Mouse (Mus musculus) stomach, postnatal 0 days (tissue): ENCODE data around the gene Baz1b. TPM values are rescaled to one million over a fixed set of nuclear protein-coding genes. Genes with fewer than 3 reads are reported as not detected.

ENCODE experiments used
- ATAC-seq: fragments of 200-750 bp; cut with Nextera tagmentation; 2 replicates; pipeline ENCODE4 v1.8.0; 2017; ENCODE audit not compliant: low FRiP score, low TSS enrichment
- DNase-seq: peaks from one replicate; pipeline ENCODE4 v3.0.0-alpha.2; 2016; ENCODE audit warnings: low spot score
- H3K27ac ChIP-seq: fragments of 300-500 bp; sonication (generic); replicated peaks from 2 replicates; pipeline ENCODE4 v1.5.1; 2014; ENCODE audit warnings: mild to moderate bottlenecking, control low read depth
- H3K27me3 ChIP-seq: fragments of 300-500 bp; sonication (generic); 2 replicates; pipeline ENCODE4 v1.6.1; 2014; ENCODE audit warnings: low read length; ENCODE audit not compliant: control insufficient read depth, insufficient read depth
- H3K36me3 ChIP-seq: fragments of 300-500 bp; sonication (generic); 2 replicates; pipeline ENCODE4 v1.6.1; 2014; ENCODE audit warnings: low read length, mixed read lengths; ENCODE audit not compliant: control insufficient read depth, insufficient read depth
- H3K4me1 ChIP-seq: fragments of 300-500 bp; sonication (generic); replicated peaks from 2 replicates; pipeline ENCODE4 v1.6.1; 2014; ENCODE audit warnings: antibody characterized with exemption; ENCODE audit not compliant: control insufficient read depth, insufficient read depth
- H3K4me2 ChIP-seq: fragments of 300-500 bp; sonication (generic); replicated peaks from 2 replicates; pipeline ENCODE4 v1.6.1; 2014; ENCODE audit warnings: low read depth, mild to moderate bottlenecking, control low read depth, moderate library complexity
- H3K4me3 ChIP-seq: fragments of 300-500 bp; sonication (generic); 2 replicates; pipeline ENCODE4 v1.5.1; 2014; ENCODE audit warnings: low read depth, low read length, control low read depth
- H3K9ac ChIP-seq: fragments of 300-500 bp; sonication (generic); 2 replicates; pipeline ENCODE4 v1.6.1; 2014; ENCODE audit warnings: mild to moderate bottlenecking, low read length, control low read depth, mixed read lengths
- H3K9me3 ChIP-seq: fragments of 300-500 bp; sonication (generic); 2 replicates; pipeline ENCODE4 v1.6.1; 2016; ENCODE audit warnings: low read length; ENCODE audit not compliant: control insufficient read depth
- CTCF ChIP-seq: IDR thresholded peaks from 2 replicates; pipeline ENCODE4 v1.5.1; 2016; ENCODE audit warnings: antibody characterized with exemption, low read depth, mild to moderate bottlenecking, moderate library complexity
- EP300 ChIP-seq: optimal IDR thresholded peaks from 2 replicates; pipeline ENCODE3; 2016; ENCODE audit warnings: antibody characterized with exemption
- WGBS: fragments of 180-500 bp; shearing (Covaris S2); extraction: QIAGEN DNeasy Blood & Tissue Kit; methylation state at CpG from one replicate; pipeline ENCODE4 v1.1.7; 2014; 5-methylcytosine and 5-hydroxymethylcytosine counted together
- polyA plus RNA-seq: library from polyadenylated mRNA; unstranded; fragments of >200 nt; fragmentation: Nextera tagmentation; extraction: Ambion mirVana; gene quantifications from 2 replicates; pipeline ENCODE4 v1.2.1, GENCODE M21; 2015

Gene Baz1b
- polyA plus RNA-seq, 1 experiment from 2014 or later = 10.2 TPM

- WGBS = 94% methylated on average over 14 of the region's 14 CpGs
- Histone ChIP-seq H3K9me3 (no peaks in the 10 kb centered on the region), H3K4me1 (no peaks in the 10 kb centered on the region), H3K36me3 (peaks cover 24% of the 10 kb centered on the region), H3K27ac (no peak overlapping the region), H3K9ac (no peak overlapping the region), H3K4me2 (no peak overlapping the region), H3K27me3 (no peaks in the 10 kb centered on the region), H3K4me3 (no peak overlapping the region)
- TF ChIP-seq CTCF = no peak
- TF ChIP-seq EP300 = no peak
- DNase-seq = no peak
- ATAC-seq = no peak
These were observed 6.3 kb upstream of the Baz1b start for GRCm38 (mm10) chr5:135180796-135181195.

DNA sequence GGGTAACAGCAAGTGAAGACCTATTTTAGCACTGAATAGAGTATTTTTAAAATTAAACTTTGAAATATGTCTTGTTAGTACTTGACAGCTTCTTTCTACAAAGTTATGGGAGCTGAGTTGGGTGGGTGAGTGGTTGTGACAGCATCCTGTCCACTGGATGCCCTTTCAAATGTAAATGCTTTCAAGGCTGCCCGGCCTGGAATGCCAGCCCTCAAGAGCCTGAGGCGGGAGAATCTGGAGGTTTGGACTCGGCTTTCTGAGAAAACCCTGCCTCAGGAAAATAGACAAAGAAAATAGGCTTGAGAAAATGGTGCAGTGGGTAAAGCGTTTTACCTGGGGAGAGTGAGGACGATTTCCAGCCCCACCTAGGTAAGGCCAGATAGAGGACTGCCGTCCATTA, 5.3 kb upstream of the Baz1b start:
- no peaks in the 10 kb centered on the region for H3K9me3 ChIP-seq
- no peak for TF ChIP-seq CTCF
- TF ChIP-seq EP300 = no peak
- H3K4me1 ChIP-seq = no peaks in the 10 kb centered on the region
- H3K9ac ChIP-seq = no peak overlapping the region
- no peaks in the 10 kb centered on the region for H3K27me3 ChIP-seq
- ATAC-seq = no peak
- H3K36me3 ChIP-seq = peaks cover 24% of the 10 kb centered on the region
- no peak overlapping the region for H3K4me2 ChIP-seq
- no peak overlapping the region for H3K27ac ChIP-seq
- WGBS = 85% methylated on average over 6 of the region's 6 CpGs
- DNase-seq = no peak
- no peak overlapping the region for H3K4me3 ChIP-seq

DNA sequence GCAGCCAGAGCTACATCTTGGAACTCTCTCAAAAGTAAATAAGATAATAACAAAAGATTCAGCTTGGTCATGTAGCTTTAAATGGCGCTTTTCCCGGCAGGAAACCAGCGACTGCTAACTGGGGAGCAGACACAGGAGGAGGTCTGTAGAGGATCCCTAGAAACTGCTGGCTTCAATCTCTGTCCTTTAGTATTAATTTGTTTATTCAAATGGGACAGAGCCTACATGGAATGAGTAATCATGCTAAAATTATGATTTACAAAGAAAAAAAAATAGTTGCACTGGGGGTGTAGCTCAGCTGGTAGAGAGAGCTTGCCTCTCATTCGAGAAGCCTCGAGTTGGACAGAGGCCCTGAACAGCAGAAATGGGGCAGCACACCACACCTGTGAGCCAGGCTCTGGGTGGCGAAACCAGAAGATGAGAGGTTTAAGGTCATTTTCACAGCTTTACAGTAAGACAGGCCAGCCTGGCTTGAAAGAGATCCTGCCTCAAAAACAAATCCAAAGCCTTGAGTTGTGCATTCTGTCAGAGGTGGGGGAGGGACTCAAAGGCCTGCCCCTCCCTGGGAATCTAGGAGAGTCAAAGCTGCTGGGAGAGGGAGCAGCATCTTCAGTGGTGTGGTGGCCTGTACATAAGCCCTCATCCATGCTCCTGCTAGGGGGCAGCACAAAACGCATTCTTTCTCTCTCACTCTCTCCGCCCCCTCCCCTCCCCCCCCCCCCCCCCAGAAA, 3.8 kb upstream of the Baz1b start:
- WGBS = 19% methylated on average over 8 of the region's 8 CpGs
- Histone ChIP-seq H3K27me3 (no peaks in the 10 kb centered on the region), H3K4me3 (no peak overlapping the region), H3K36me3 (peaks cover 24% of the 10 kb centered on the region), H3K4me1 (no peaks in the 10 kb centered on the region), H3K4me2 (no peak overlapping the region), H3K9me3 (no peaks in the 10 kb centered on the region), H3K27ac (peak overlapping the region; percentile 89), H3K9ac (peak overlapping the region; percentile 38; the same call in 1 of the 2 replicates)
- peak; percentile 59 for DNase-seq
- no peak for ATAC-seq
- TF ChIP-seq CTCF (peak; percentile 49), EP300 (no peak)

- no peaks in the 10 kb centered on the region for H3K9me3 ChIP-seq
- no peak for ATAC-seq
- no peak overlapping the region for H3K27ac ChIP-seq
- peaks cover 3% of the 10 kb centered on the region; the same call in 1 of the 2 replicates for H3K4me1 ChIP-seq
- H3K4me3 ChIP-seq = no peak overlapping the region
- no peak for DNase-seq
- TF ChIP-seq EP300 (no peak), CTCF (no peak)
- H3K36me3 ChIP-seq = peaks cover 11% of the 10 kb centered on the region
- no peak overlapping the region for H3K9ac ChIP-seq
- 95% methylated on average over 3 of the region's 3 CpGs for WGBS
- no peak overlapping the region for H3K4me2 ChIP-seq
- no peaks in the 10 kb centered on the region for H3K27me3 ChIP-seq
These were observed 2.0 kb upstream of the Baz1b start for GRCm38 (mm10) chr5:135185016-135185415.

DNA sequence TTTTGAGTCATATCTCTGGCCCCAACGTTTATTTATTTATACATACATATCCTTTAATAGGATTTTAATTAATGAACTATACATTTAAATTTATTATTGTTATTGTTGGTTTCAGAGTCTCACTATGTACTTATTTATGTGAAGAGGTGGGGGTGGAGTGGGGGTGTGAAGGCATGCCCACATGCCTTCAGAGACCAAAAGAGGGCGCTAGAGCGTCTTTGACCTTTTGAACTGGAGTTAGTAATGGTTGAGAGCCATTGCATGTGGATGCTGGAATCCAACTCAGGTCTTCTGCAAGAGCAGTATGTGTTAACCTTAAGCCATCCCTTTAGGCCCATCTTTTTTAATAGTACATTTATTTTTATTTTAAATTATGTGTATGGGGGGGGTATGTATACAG, 1.5 kb upstream of the Baz1b start:
- Histone ChIP-seq H3K36me3 (peaks cover 5% of the 10 kb centered on the region; the same call in 1 of the 2 replicates), H3K27me3 (no peaks in the 10 kb centered on the region), H3K4me3 (no peak overlapping the region), H3K9me3 (no peaks in the 10 kb centered on the region), H3K9ac (no peak overlapping the region), H3K4me1 (peaks cover 3% of the 10 kb centered on the region; the same call in 1 of the 2 replicates), H3K27ac (no peak overlapping the region), H3K4me2 (no peak overlapping the region)
- no peak for DNase-seq
- TF ChIP-seq EP300 (no peak), CTCF (peak; percentile 60)
- no peak for ATAC-seq
- WGBS = 27% methylated on average over 3 of the region's 3 CpGs

DNA sequence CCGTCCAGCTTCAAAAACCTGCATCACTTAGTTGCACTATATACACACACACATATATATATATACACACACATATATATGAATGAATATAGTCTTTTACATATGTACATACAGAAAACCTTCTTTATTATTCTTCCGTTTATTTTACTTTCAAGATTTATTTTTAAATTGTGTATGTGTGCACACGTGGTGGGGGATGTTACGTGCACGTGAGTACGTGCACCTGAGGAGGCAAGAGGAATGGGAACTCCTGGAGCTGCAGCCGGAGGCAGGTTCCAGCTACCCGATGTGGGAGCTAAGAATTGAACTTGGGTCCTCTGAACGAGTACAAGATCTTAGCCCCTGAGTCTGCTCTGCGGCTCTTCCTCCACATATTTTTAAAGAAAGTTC, 838 bp upstream of the Baz1b start:
- Histone ChIP-seq H3K27ac (peak overlapping the region; percentile 95), H3K4me3 (peak overlapping the region; percentile 92), H3K36me3 (no peaks in the 10 kb centered on the region), H3K4me2 (peak overlapping the region; percentile 65), H3K9me3 (no peaks in the 10 kb centered on the region), H3K9ac (peak overlapping the region; percentile 60), H3K27me3 (no peaks in the 10 kb centered on the region), H3K4me1 (peaks cover 3% of the 10 kb centered on the region; the same call in 1 of the 2 replicates)
- ATAC-seq (no peak), DNase-seq (no peak)
- TF ChIP-seq CTCF (no peak), EP300 (no peak)
- 15% methylated on average over 10 of the region's 10 CpGs for WGBS
